Mouse (Mus musculus) kidney, postnatal 0 days (tissue): ENCODE measurements around the gene Tnni1. TPM values are rescaled to one million over a fixed set of nuclear protein-coding genes. Genes with fewer than 3 reads are reported as not detected.

Experiments used
- ATAC-seq: fragments of 200-750 bp; cut with Nextera tagmentation; replicated peaks from 2 replicates; pipeline ENCODE4 v1.8.0; 2017; ENCODE audit warnings: low read depth, moderate number of reproducible peaks, moderate TSS enrichment, moderate library complexity; ENCODE audit not compliant: low FRiP score
- DNase-seq: peaks from one replicate; pipeline ENCODE4 v3.0.0-alpha.2; 2016; ENCODE audit warnings: low spot score
- H3K27ac ChIP-seq: fragments of 300-500 bp; sonication (generic); 2 replicates; pipeline ENCODE4 v1.5.1; 2014; ENCODE audit warnings: mild to moderate bottlenecking
- H3K27me3 ChIP-seq: fragments of 300-500 bp; sonication (generic); 2 replicates; pipeline ENCODE4 v1.6.1; 2014; ENCODE audit warnings: low read length, mixed read lengths; ENCODE audit not compliant: insufficient read depth
- H3K36me3 ChIP-seq: fragments of 300-500 bp; sonication (generic); 2 replicates; pipeline ENCODE4 v1.6.1; 2014; ENCODE audit warnings: low read length, mixed read lengths; ENCODE audit not compliant: insufficient read depth
- H3K4me1 ChIP-seq: fragments of 300-500 bp; sonication (generic); replicated peaks from 2 replicates; pipeline ENCODE4 v1.6.1; 2014; ENCODE audit warnings: antibody characterized with exemption, low read length, mixed read lengths; ENCODE audit not compliant: insufficient read depth
- H3K4me2 ChIP-seq: fragments of 300-500 bp; sonication (generic); 2 replicates; pipeline ENCODE4 v1.6.1; 2014; ENCODE audit warnings: mild to moderate bottlenecking, low read length, moderate library complexity, mixed read lengths
- H3K4me3 ChIP-seq: fragments of 300-500 bp; sonication (generic); replicated peaks from 2 replicates; pipeline ENCODE4 v1.5.1; 2014; ENCODE audit warnings: low read depth, low read length
- H3K9ac ChIP-seq: fragments of 300-500 bp; sonication (generic); 2 replicates; pipeline ENCODE4 v1.6.1; 2014; ENCODE audit warnings: low read depth, low read length
- H3K9me3 ChIP-seq: fragments of 300-500 bp; sonication (generic); replicated peaks from 2 replicates; pipeline ENCODE4 v1.6.1; 2016; ENCODE audit warnings: low read length, inconsistent platforms, mixed read lengths
- CTCF ChIP-seq: IDR thresholded peaks from 2 replicates; pipeline ENCODE4 v1.5.1; 2016; ENCODE audit warnings: antibody characterized with exemption, low read depth, mild to moderate bottlenecking, moderate library complexity
- WGBS: fragments of 180-500 bp; shearing (Covaris S2); extraction: QIAGEN DNeasy Blood & Tissue Kit; methylation state at CpG from one replicate; pipeline ENCODE4 v1.1.7; 2014; 5-methylcytosine and 5-hydroxymethylcytosine counted together
- polyA plus RNA-seq: library from polyadenylated mRNA; unstranded; fragments of >200 nt; fragmentation: Nextera tagmentation; extraction: Ambion mirVana; gene quantifications from 2 replicates; pipeline ENCODE4 v1.2.1, GENCODE M21; 2015

Tnni1 gene
- polyA plus RNA-seq, 1 experiment from 2014 or later: 7.9 TPM

- H3K27me3 ChIP-seq: no peaks in the 10 kb centered on the region
- H3K36me3 ChIP-seq: no peaks in the 10 kb centered on the region
- no peaks in the 10 kb centered on the region for H3K9me3 ChIP-seq
- no peak for TF ChIP-seq CTCF
- no peak overlapping the region for H3K9ac ChIP-seq
- DNase-seq (peak; percentile 78), ATAC-seq (no peak)
- WGBS: 43% methylated on average over 5 of the region's 7 CpGs
- H3K4me1 ChIP-seq: peaks cover 52% of the 10 kb centered on the region
- peak overlapping the region; percentile 10; the same call in 1 of the 2 replicates for H3K4me2 ChIP-seq
- H3K4me3 ChIP-seq: no peak overlapping the region
- peak overlapping the region; percentile 32; the same call in 1 of the 2 replicates for H3K27ac ChIP-seq
Observed at GRCm38 (mm10) chr1:135734225-135734937, 44.9 kb upstream of the Tnni1 start.

GRCm38 (mm10) chr1:135735460-135735859, 43.8 kb upstream of the Tnni1 start:
- Histone ChIP-seq H3K9ac (0 out of 2 replicates have a peak overlapping the region, but pooled peaks have one; percentile 23), H3K27me3 (no peaks in the 10 kb centered on the region), H3K9me3 (no peaks in the 10 kb centered on the region), H3K4me2 (no peak overlapping the region), H3K36me3 (no peaks in the 10 kb centered on the region), H3K4me1 (peaks cover 50% of the 10 kb centered on the region), H3K4me3 (no peak overlapping the region), H3K27ac (no peak overlapping the region)
- no peak for TF ChIP-seq CTCF
- no peak for DNase-seq
- no peak for ATAC-seq
- WGBS: 40% methylated on average over 6 of the region's 6 CpGs

DNA sequence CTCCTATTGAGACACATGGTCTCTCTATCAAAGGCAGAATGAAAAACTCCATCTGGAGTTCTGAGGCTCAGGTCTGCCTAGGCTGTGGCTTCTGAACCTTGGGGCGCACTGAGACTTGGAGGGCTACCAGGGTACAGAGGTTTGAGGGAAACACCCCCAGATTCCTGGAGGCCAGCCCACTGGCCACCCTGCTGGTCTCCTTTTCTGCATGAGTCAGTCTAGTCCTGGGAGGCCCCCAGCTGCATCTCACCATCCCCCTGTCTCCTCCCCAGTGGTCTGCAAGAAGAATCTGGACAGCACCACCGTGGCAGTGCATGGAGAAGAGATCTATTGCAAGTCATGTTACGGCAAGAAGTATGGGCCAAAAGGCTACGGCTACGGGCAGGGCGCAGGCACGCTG, 34.2 kb upstream of the Tnni1 start:
- Histone ChIP-seq H3K4me1 (peaks cover 22% of the 10 kb centered on the region), H3K36me3 (peaks cover 26% of the 10 kb centered on the region), H3K27me3 (no peaks in the 10 kb centered on the region), H3K9ac (no peak overlapping the region), H3K4me3 (no peak overlapping the region), H3K9me3 (no peaks in the 10 kb centered on the region), H3K4me2 (no peak overlapping the region), H3K27ac (no peak overlapping the region)
- TF ChIP-seq CTCF: no peak
- WGBS: 67% methylated on average over 7 of the region's 7 CpGs
- ATAC-seq (no peak), DNase-seq (no peak)

DNA sequence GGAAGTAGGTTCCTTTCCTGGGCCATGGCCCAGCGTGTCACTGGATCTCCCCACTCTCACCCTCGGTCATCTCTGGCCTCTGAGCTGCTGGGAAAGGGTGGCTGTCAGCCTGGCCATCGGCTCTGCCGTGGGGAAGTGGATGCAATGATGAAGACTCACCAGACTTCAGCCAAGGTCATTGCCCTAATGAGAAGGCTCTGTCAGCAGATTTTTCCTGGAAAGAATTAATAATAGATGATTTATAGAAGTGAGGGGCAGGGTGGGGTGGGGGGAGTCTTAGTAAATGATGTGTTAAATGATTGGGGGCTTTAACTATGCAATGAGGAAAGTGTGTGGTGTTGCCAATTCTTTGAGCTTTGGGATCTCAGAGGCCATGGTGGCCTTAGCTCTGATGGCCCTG, 33.0 kb upstream of the Tnni1 start:
- ATAC-seq (no peak), DNase-seq (no peak)
- WGBS: 52% methylated on average over 4 of the region's 4 CpGs
- Histone ChIP-seq H3K4me3 (no peak overlapping the region), H3K4me2 (no peak overlapping the region), H3K9me3 (no peaks in the 10 kb centered on the region), H3K27me3 (no peaks in the 10 kb centered on the region), H3K4me1 (peaks cover 16% of the 10 kb centered on the region), H3K27ac (no peak overlapping the region), H3K36me3 (peaks cover 35% of the 10 kb centered on the region), H3K9ac (no peak overlapping the region)
- TF ChIP-seq CTCF: no peak

- ATAC-seq (peak; percentile 97), DNase-seq (peak; percentile 98)
- no peaks in the 10 kb centered on the region for H3K9me3 ChIP-seq
- TF ChIP-seq CTCF: peak; percentile 100
- no peak overlapping the region for H3K27ac ChIP-seq
- WGBS: 13% methylated on average over 10 of the region's 10 CpGs
- H3K36me3 ChIP-seq: peaks cover 25% of the 10 kb centered on the region
- H3K4me2 ChIP-seq: no peak overlapping the region
- H3K9ac ChIP-seq: no peak overlapping the region
- H3K4me1 ChIP-seq: no peaks in the 10 kb centered on the region
- H3K27me3 ChIP-seq: no peaks in the 10 kb centered on the region
- H3K4me3 ChIP-seq: no peak overlapping the region
Observed at GRCm38 (mm10) chr1:135752737-135753348, 26.4 kb upstream of the Tnni1 start.

- no peak overlapping the region for H3K4me3 ChIP-seq
- ATAC-seq (no peak), DNase-seq (no peak)
- no peaks in the 10 kb centered on the region for H3K27me3 ChIP-seq
- H3K27ac ChIP-seq: no peak overlapping the region
- H3K9me3 ChIP-seq: no peaks in the 10 kb centered on the region
- 50% methylated on average over 9 of the region's 9 CpGs for WGBS
- peaks cover 10% of the 10 kb centered on the region; the same call in 1 of the 2 replicates for H3K36me3 ChIP-seq
- H3K9ac ChIP-seq: no peak overlapping the region
- no peak overlapping the region for H3K4me2 ChIP-seq
- no peaks in the 10 kb centered on the region for H3K4me1 ChIP-seq
- no peak for TF ChIP-seq CTCF
Observed at GRCm38 (mm10) chr1:135755287-135755686, 23.9 kb upstream of the Tnni1 start.
